Mouse (Mus musculus): ENCODE data around the gene H2-DMb2.

Gene H2-DMb2

GRCm38 (mm10) chr17:34118113-34118872 is 24.8 kb upstream of the H2-DMb2 start:
- DNase-seq (ENCODE audit: inconsistent age in 2 of 2, low spot score in 1 of 2): peak; percentile 67 to 80

GRCm38 (mm10) chr17:34118873-34119248 is 24.2 kb upstream of the H2-DMb2 start:
- DNase-seq (ENCODE audit: inconsistent age in 2 of 2, low spot score in 1 of 2): no peak

GRCm38 (mm10) chr17:34119249-34120179 is 23.6 kb upstream of the H2-DMb2 start, which contains the start of gene H2-DMa:
Gene H2-DMa (plus strand): TSS chr17:34119541.
- peak; percentile 99 for DNase-seq (ENCODE audit: inconsistent age in 2 of 2, low spot score in 1 of 2)

- DNase-seq (ENCODE audit: inconsistent age in 2 of 2, low spot score in 1 of 2): peak; percentile 92 to 96
Measured at GRCm38 (mm10) chr17:34120180-34120723, 22.9 kb upstream of the H2-DMb2 start.

GRCm38 (mm10) chr17:34120814-34121171 is 22.3 kb upstream of the H2-DMb2 start:
- peak; percentile 90 to 95 for DNase-seq (ENCODE audit: inconsistent age in 2 of 2, low spot score in 1 of 2)

- DNase-seq (ENCODE audit: inconsistent age in 2 of 2, low spot score in 1 of 2): peak; percentile 94 to 98
Measured at GRCm38 (mm10) chr17:34121172-34121878, 21.8 kb upstream of the H2-DMb2 start.

- no peak for DNase-seq (ENCODE audit: inconsistent age in 2 of 2, low spot score in 1 of 2)
Measured at GRCm38 (mm10) chr17:34121879-34122187, 21.3 kb upstream of the H2-DMb2 start.

GRCm38 (mm10) chr17:34122188-34122984 is 20.7 kb upstream of the H2-DMb2 start, which contains the start of gene Brd2:
Gene Brd2 (minus strand): TSS chr17:34122634.
- peak; percentile 99 to 100 for DNase-seq (ENCODE audit: inconsistent age in 2 of 2, low spot score in 1 of 2)

GRCm38 (mm10) chr17:34123111-34123510 is 20.0 kb upstream of the H2-DMb2 start:
- peak in 1 of 2 experiments; percentile 65 for DNase-seq (ENCODE audit: inconsistent age in 2 of 2, low spot score in 1 of 2)

GRCm38 (mm10) chr17:34123518-34123917 is 19.6 kb upstream of the H2-DMb2 start:
- peak; percentile 45 to 76 for DNase-seq (ENCODE audit: inconsistent age in 2 of 2, low spot score in 1 of 2)

- peak in 1 of 2 experiments; percentile 59 for DNase-seq (ENCODE audit: inconsistent age in 2 of 2, low spot score in 1 of 2)
Measured at GRCm38 (mm10) chr17:34124649-34125048, 18.5 kb upstream of the H2-DMb2 start.

GRCm38 (mm10) chr17:34126826-34127420 is 16.2 kb upstream of the H2-DMb2 start:
- DNase-seq (ENCODE audit: inconsistent age in 2 of 2, low spot score in 1 of 2): peak in 1 of 2 experiments; percentile 42

- DNase-seq (ENCODE audit: inconsistent age in 2 of 2, low spot score in 1 of 2): peak in 1 of 2 experiments; percentile 73
Measured at GRCm38 (mm10) chr17:34127475-34127874, 15.6 kb upstream of the H2-DMb2 start.

- DNase-seq (ENCODE audit: inconsistent age in 2 of 2, low spot score in 1 of 2): peak in 1 of 2 experiments; percentile 30
Measured at GRCm38 (mm10) chr17:34128264-34128937, 14.7 kb upstream of the H2-DMb2 start.

GRCm38 (mm10) chr17:34128944-34129791 is 13.9 kb upstream of the H2-DMb2 start:
- peak in 1 of 2 experiments; percentile 32 for DNase-seq (ENCODE audit: inconsistent age in 2 of 2, low spot score in 1 of 2)

GRCm38 (mm10) chr17:34130073-34130947 is 12.8 kb upstream of the H2-DMb2 start:
- peak in 1 of 2 experiments; percentile 18 for DNase-seq (ENCODE audit: inconsistent age in 2 of 2, low spot score in 1 of 2)

- peak in 1 of 2 experiments; percentile 20 for DNase-seq (ENCODE audit: inconsistent age in 2 of 2, low spot score in 1 of 2)
Measured at GRCm38 (mm10) chr17:34131911-34132310, 11.2 kb upstream of the H2-DMb2 start.

Measured in adrenal gland, adult (tissue).